Mouse (Mus musculus): ENCODE results near the gene Lmntd1. TPM values are rescaled to one million over a fixed set of nuclear protein-coding genes. Genes with fewer than 3 reads are reported as not detected.

Lmntd1 gene
- polyA plus RNA-seq, 1 experiment from 2014 or later = 1.8 TPM

DNA sequence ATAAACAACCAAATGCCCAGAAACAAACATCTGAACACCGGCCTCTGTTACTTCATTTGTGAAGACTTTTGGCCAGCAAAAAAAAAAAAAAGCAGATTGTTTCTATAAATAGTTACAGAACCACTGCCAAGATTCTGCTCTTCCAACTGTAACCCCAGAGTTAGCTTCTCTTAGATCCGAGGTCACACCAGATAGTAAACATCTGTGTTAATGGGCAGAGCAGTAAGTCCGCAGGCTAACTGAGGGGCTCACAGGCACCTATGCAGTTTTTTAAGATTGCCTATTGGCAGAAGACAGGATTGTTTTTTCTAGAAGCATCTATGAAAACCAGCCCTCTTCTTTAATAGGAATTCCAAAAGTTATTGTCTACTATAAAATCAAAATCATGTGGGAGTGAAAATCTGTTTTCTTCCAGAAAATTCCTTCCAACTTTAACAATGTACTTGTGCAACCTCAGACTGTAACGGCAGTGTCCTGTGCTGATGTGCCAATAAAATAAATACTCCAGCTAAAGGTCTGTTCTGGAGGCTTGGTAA, 26.9 kb upstream of the Lmntd1 start:
- no peak overlapping the region for H3K27ac ChIP-seq (ENCODE audit: low read depth, low read length)
- H3K27me3 ChIP-seq (replicated peaks; ENCODE audit: control insufficient read depth, insufficient read depth, low read length) = no peaks in the 10 kb centered on the region
- no peaks in the 10 kb centered on the region for H3K4me1 ChIP-seq (ENCODE audit: control insufficient read depth, insufficient read depth, low read depth, low read length)
- no peaks in the 10 kb centered on the region for H3K36me3 ChIP-seq (ENCODE audit: control insufficient read depth, insufficient read depth, low read length)
- peaks cover 6% of the 10 kb centered on the region for H3K9me3 ChIP-seq (ENCODE audit: control insufficient read depth, low read length)
- H3K9ac ChIP-seq (ENCODE audit: low read depth, low read length) = no peak overlapping the region
- H3K4me3 ChIP-seq (ENCODE audit: low read length) = no peak overlapping the region
- no peak overlapping the region for H3K4me2 ChIP-seq (ENCODE audit: low read length)
- ATAC-seq = no peak
- 75% methylated on average over 4 of the region's 4 CpGs for WGBS

DNA sequence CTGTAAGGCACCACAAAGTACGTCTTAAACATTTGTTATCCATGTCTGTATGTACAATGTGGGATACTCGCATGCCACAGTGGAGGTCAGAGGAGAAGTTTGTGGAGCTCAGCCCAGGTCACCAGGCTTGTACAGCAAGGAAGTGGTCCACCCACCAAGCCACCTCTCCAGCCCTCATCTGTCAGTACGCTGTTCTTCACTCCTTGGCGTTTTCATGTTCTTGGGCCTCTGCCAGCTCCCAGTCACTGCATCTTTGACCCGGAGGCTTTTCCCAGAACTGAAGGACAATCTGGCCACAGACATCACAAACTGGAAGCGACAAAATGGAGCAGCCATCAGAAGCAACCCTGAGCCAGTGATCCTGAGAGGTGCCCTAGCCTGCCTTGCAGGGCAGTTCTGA, 24.1 kb upstream of the Lmntd1 start:
- H3K27me3 ChIP-seq (replicated peaks; ENCODE audit: control insufficient read depth, insufficient read depth, low read length) = no peaks in the 10 kb centered on the region
- 69% methylated on average over 6 of the region's 6 CpGs for WGBS
- no peaks in the 10 kb centered on the region for H3K4me1 ChIP-seq (ENCODE audit: control insufficient read depth, insufficient read depth, low read depth, low read length)
- ATAC-seq = no peak
- H3K4me2 ChIP-seq (ENCODE audit: low read length) = no peak overlapping the region
- no peaks in the 10 kb centered on the region for H3K36me3 ChIP-seq (ENCODE audit: control insufficient read depth, insufficient read depth, low read length)
- no peak overlapping the region for H3K4me3 ChIP-seq (ENCODE audit: low read length)
- H3K27ac ChIP-seq (ENCODE audit: low read depth, low read length) = no peak overlapping the region
- no peak overlapping the region for H3K9ac ChIP-seq (ENCODE audit: low read depth, low read length)
- H3K9me3 ChIP-seq (ENCODE audit: control insufficient read depth, low read length) = peaks cover 6% of the 10 kb centered on the region

DNA sequence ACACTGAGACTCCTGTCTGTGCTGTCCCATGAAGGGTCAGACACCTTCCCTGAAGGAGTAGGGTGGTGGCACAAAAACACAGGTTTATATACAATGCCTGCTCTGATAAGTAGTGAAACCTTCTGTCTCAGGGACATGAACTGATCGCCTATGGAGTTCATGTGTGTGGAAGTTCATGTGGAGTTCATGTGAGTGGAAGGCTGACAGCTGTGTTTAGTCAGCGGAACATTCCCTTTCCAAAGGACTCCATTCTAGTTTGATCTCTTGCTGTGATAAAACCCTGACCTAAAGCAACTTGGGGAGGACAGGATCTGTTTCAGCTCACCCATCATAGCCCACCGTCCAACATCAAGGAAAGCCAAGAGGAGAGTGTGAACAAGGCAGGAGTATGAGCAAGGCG, 22.6 kb upstream of the Lmntd1 start:
- H3K9me3 ChIP-seq (ENCODE audit: control insufficient read depth, low read length) = peaks cover 6% of the 10 kb centered on the region
- H3K9ac ChIP-seq (ENCODE audit: low read depth, low read length) = no peak overlapping the region
- H3K36me3 ChIP-seq (ENCODE audit: control insufficient read depth, insufficient read depth, low read length) = no peaks in the 10 kb centered on the region
- 80% methylated on average over 4 of the region's 4 CpGs for WGBS
- H3K4me2 ChIP-seq (ENCODE audit: low read length) = no peak overlapping the region
- H3K4me1 ChIP-seq (ENCODE audit: control insufficient read depth, insufficient read depth, low read depth, low read length) = no peaks in the 10 kb centered on the region
- no peak for ATAC-seq
- no peak overlapping the region for H3K27ac ChIP-seq (ENCODE audit: low read depth, low read length)
- no peaks in the 10 kb centered on the region for H3K27me3 ChIP-seq (replicated peaks; ENCODE audit: control insufficient read depth, insufficient read depth, low read length)
- H3K4me3 ChIP-seq (ENCODE audit: low read length) = no peak overlapping the region

DNA sequence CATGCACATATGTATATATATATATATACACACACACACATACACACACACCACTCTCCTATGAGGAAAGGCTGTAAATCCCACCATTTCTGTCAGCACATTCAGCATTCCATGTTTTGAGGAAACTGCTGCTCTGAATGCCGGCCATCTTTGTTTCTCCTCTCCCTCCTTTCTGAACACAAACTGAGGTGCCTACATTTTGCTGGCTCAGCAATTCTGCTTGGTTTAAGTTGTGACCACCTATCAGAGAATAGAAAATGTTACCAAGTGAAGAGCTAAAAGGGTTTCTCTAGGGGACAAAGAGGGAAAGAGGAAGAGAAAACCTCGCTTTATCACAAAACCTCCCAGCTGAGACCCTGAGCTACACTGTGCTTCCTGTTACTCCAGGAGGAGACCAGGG, 20.3 kb upstream of the Lmntd1 start:
- Histone ChIP-seq H3K4me3 (ENCODE audit: low read length) (no peak overlapping the region), H3K9ac (ENCODE audit: low read depth, low read length) (no peak overlapping the region), H3K9me3 (ENCODE audit: control insufficient read depth, low read length) (no peaks in the 10 kb centered on the region), H3K36me3 (ENCODE audit: control insufficient read depth, insufficient read depth, low read length) (no peaks in the 10 kb centered on the region), H3K27ac (ENCODE audit: low read depth, low read length) (no peak overlapping the region), H3K4me2 (ENCODE audit: low read length) (no peak overlapping the region), H3K27me3 (replicated peaks; ENCODE audit: control insufficient read depth, insufficient read depth, low read length) (no peaks in the 10 kb centered on the region), H3K4me1 (ENCODE audit: control insufficient read depth, insufficient read depth, low read depth, low read length) (no peaks in the 10 kb centered on the region)
- ATAC-seq = no peak
- WGBS = 88% methylated on average over 2 of the region's 2 CpGs

DNA sequence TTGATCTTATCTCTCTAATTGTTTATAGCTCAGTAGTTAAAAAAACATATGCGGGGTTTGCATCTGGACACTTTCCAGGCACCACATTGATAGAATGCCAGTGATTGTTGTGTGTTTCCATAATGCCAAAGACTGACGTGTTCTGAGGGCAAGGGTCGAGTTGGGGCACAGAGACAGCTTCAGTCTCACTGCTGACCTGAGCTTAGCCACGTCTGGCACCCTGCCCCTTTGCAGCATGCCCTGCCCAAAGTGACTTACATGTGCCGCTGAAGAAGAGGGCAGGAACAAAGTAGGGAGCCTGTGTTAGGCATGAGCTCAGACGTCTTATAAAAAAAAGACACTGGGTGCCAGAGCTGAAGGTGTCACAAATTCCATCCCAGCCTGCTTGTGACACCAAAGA, 16.1 kb upstream of the Lmntd1 start:
- no peaks in the 10 kb centered on the region for H3K27me3 ChIP-seq (replicated peaks; ENCODE audit: control insufficient read depth, insufficient read depth, low read length)
- WGBS = 41% methylated on average over 6 of the region's 6 CpGs
- no peaks in the 10 kb centered on the region for H3K4me1 ChIP-seq (ENCODE audit: control insufficient read depth, insufficient read depth, low read depth, low read length)
- no peak overlapping the region for H3K4me3 ChIP-seq (ENCODE audit: low read length)
- H3K9ac ChIP-seq (ENCODE audit: low read depth, low read length) = no peak overlapping the region
- ATAC-seq = no peak
- H3K36me3 ChIP-seq (ENCODE audit: control insufficient read depth, insufficient read depth, low read length) = no peaks in the 10 kb centered on the region
- no peak overlapping the region for H3K27ac ChIP-seq (ENCODE audit: low read depth, low read length)
- no peak overlapping the region for H3K4me2 ChIP-seq (ENCODE audit: low read length)
- H3K9me3 ChIP-seq (ENCODE audit: control insufficient read depth, low read length) = no peaks in the 10 kb centered on the region

DNA sequence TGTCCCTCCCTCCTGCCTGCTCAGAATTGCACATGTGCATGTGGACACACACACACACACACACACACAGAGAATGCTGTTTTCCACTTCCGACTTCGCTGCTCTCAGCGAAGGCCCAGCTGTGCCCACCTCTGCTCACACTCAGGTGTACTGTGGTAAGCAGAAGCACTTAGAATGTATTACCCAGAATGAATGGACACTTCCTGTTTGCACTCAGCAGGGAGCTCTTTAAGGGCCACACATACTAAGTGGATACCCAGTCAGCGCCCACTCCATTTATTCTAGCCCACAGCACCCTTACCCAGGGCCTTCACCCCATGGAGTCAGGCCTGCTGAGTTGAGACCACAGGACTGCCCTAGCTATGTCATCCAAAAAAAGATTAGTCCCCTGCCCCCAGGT, 9.0 kb upstream of the Lmntd1 start:
- no peaks in the 10 kb centered on the region for H3K4me1 ChIP-seq (ENCODE audit: control insufficient read depth, insufficient read depth, low read depth, low read length)
- H3K4me3 ChIP-seq (ENCODE audit: low read length) = no peak overlapping the region
- no peaks in the 10 kb centered on the region for H3K9me3 ChIP-seq (ENCODE audit: control insufficient read depth, low read length)
- ATAC-seq = no peak
- WGBS = 95% methylated on average over 4 of the region's 4 CpGs
- no peak overlapping the region for H3K4me2 ChIP-seq (ENCODE audit: low read length)
- no peak overlapping the region for H3K9ac ChIP-seq (ENCODE audit: low read depth, low read length)
- no peak overlapping the region for H3K27ac ChIP-seq (ENCODE audit: low read depth, low read length)
- H3K27me3 ChIP-seq (replicated peaks; ENCODE audit: control insufficient read depth, insufficient read depth, low read length) = no peaks in the 10 kb centered on the region
- no peaks in the 10 kb centered on the region for H3K36me3 ChIP-seq (ENCODE audit: control insufficient read depth, insufficient read depth, low read length)

DNA sequence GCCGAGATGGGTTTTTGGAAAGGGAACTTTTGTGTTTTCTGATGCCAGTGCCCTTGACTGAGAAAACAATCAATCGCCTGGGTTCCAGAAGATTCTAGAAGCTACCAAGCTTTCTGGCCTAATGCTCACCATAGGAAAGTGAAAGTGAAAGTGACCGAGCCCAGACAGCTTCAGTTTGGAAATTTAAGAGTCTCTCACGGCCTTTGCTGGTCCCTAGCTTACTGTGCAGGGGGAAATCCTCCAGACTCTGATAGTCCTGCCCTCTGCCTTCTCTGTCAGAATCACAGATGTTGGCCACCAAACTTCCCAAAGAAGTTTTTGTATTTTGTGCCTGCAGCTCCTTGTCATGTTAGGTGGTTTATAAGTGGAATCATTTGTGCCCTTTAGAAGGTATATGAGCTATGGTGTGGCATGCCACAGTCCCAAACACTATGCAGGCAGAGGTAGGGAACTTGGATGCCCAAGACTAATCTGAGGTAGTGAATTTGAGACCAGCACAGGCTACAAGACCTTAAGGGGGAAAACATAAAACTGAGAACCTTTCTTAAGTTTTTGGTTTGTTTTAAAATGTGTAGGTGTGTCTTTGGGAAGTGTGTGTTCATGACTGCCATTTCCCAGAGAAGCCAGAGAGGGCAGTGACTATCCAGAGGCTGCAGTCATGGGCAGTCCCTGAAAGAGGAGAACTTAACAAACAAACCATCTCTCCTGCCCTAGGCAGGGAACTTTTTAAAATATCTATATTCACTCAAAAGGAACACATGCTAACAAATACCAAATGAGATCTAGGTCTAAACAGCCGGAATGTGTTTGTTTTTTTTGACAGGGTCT, 2.5 kb upstream of the Lmntd1 start:
- Histone ChIP-seq H3K36me3 (ENCODE audit: control insufficient read depth, insufficient read depth, low read length) (no peaks in the 10 kb centered on the region), H3K4me1 (ENCODE audit: control insufficient read depth, insufficient read depth, low read depth, low read length) (no peaks in the 10 kb centered on the region)
- 85% methylated on average over 5 of the region's 5 CpGs for WGBS

DNA sequence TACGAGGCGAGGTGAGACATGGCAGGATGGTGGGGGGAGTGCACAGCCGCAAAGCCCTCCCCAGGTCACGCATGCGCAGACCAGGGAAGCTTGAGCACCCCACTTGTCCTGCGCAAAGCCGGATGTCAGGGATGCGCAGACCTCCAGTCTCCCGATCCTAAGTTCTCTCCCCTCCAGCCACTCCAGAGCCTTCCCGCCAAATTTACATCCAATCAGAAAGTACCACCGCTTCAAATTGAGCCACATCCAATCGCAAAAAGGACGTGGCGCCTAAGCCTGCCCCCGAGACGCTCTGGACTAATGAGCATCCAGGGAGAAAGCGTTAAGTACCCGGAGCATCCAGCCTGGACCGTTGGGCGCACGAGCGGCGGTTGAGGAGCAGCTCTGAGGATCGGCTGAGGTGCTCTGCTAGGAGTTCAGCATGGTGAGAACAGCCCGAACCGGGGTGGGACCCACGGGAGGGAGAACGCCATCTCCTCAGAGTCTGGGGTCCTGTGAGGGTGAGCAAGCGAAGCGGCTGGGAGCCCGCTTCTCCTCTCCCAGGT, 1.6 kb upstream of the Lmntd1 start, which contains the start of gene Tuba3b:
Gene Tuba3b (plus strand): TSS at position 92 of the 545 bp plus-strand sequence.
- no peaks in the 10 kb centered on the region for H3K9me3 ChIP-seq (ENCODE audit: control insufficient read depth, low read length)
- H3K4me3 ChIP-seq (ENCODE audit: low read length) = no peak within 1 kb of the TSS
- H3K9ac ChIP-seq (ENCODE audit: low read depth, low read length) = no peak within 1 kb of the TSS
- H3K36me3 ChIP-seq (ENCODE audit: control insufficient read depth, insufficient read depth, low read length) = no peaks in the 10 kb centered on the region
- H3K4me1 ChIP-seq (ENCODE audit: control insufficient read depth, insufficient read depth, low read depth, low read length) = no peaks in the 10 kb centered on the region
- H3K27me3 ChIP-seq (replicated peaks; ENCODE audit: control insufficient read depth, insufficient read depth, low read length) = no peaks in the 10 kb centered on the region
- WGBS = 98% methylated on average over 31 of the region's 31 CpGs
- no peak within 1 kb of the TSS for H3K4me2 ChIP-seq (ENCODE audit: low read length)
- ATAC-seq = no peak
- H3K27ac ChIP-seq (ENCODE audit: low read depth, low read length) = no peak within 1 kb of the TSS

More for the DNA sequence above, 2.5 kb upstream of the Lmntd1 start:
- Histone ChIP-seq H3K4me2 (ENCODE audit: low read length) (no peak overlapping the region), H3K9me3 (ENCODE audit: control insufficient read depth, low read length) (no peaks in the 10 kb centered on the region), H3K9ac (ENCODE audit: low read depth, low read length) (no peak overlapping the region), H3K27me3 (replicated peaks; ENCODE audit: control insufficient read depth, insufficient read depth, low read length) (no peaks in the 10 kb centered on the region), H3K27ac (ENCODE audit: low read depth, low read length) (no peak overlapping the region), H3K4me3 (ENCODE audit: low read length) (no peak overlapping the region)
- ATAC-seq = no peak

DNA sequence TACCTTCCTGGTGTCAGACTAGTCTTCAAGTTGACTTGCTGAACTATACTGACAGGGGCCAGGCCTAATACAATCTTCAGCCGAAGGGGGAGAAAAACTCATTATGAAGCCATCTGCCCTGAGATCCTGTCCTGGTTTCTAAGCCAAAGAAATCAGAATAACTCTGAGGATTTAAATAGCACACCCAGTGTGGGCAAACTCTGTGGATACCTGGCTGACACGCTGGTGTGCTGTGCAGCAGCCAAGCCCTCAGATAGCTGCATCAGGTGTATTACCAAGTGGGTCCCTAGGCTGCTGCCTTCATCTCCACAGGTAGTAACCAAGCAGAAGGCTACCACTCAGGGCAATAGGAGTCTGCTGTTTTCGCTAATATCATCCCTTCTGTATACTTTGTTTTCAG, 1.5 kb downstream of the Lmntd1 start:
- Histone ChIP-seq H3K9me3 (ENCODE audit: control insufficient read depth, low read length) (no peaks in the 10 kb centered on the region), H3K27ac (ENCODE audit: low read depth, low read length) (no peak overlapping the region), H3K27me3 (replicated peaks; ENCODE audit: control insufficient read depth, insufficient read depth, low read length) (no peaks in the 10 kb centered on the region), H3K4me1 (ENCODE audit: control insufficient read depth, insufficient read depth, low read depth, low read length) (no peaks in the 10 kb centered on the region), H3K9ac (ENCODE audit: low read depth, low read length) (no peak overlapping the region), H3K4me3 (ENCODE audit: low read length) (no peak overlapping the region), H3K36me3 (ENCODE audit: control insufficient read depth, insufficient read depth, low read length) (no peaks in the 10 kb centered on the region), H3K4me2 (ENCODE audit: low read length) (no peak overlapping the region)
- 75% methylated on average over 3 of the region's 3 CpGs for WGBS
- no peak for ATAC-seq
